Comparison of ENCODE assay signal across 11 mouse cellular contexts in genomic region chr19:8981450-8982168, GRCm38 (mm10). TPM values are rescaled to one million over a fixed set of nuclear protein-coding genes. Genes with fewer than 3 reads are reported as not detected.
DNase-seq lines count a peak whose midpoint lies in the region; ATAC-seq and TF ChIP-seq lines count a peak whose summit lies in the region.
"Had no signal": no experiment of that assay in that cellular context is flagged by ENCODE, and none has a peak within 500 bp of the region (broad histone marks: within the 10 kb centered on the region; RNA-seq: fewer than 3 reads in every experiment).

No protein-coding gene starts in this region.

- peak; percentile 22 for ATAC-seq in forebrain, embryonic 13.5 days
- no peak for ATAC-seq in forebrain, embryonic 12.5 days (ENCODE audit: low FRiP score)
- peak; percentile 15; the same call in 1 of the 2 replicates for ATAC-seq in lung, embryonic 14.5 days (ENCODE audit: insufficient read depth)
- peak; percentile 53 for ATAC-seq in embryonic facial prominence, embryonic 14.5 days (ENCODE audit: low read depth)

- H3K36me3 ChIP-seq in forebrain, embryonic 13.5 days (ENCODE audit: poor library complexity, severe bottlenecking), result peaks cover 48% of the 10 kb centered on the region
- peaks cover 47% of the 10 kb centered on the region for H3K36me3 ChIP-seq in forebrain, embryonic 12.5 days (replicated peaks)
- peaks cover 45% of the 10 kb centered on the region for H3K36me3 ChIP-seq in lung, embryonic 14.5 days (ENCODE audit: insufficient read depth)
- peaks cover 45% of the 10 kb centered on the region for H3K36me3 ChIP-seq in embryonic facial prominence, embryonic 14.5 days (ENCODE audit: control insufficient read depth, insufficient read depth, low read length)
- peaks cover 10% of the 10 kb centered on the region for H3K36me3 ChIP-seq in macrophage (ENCODE audit: inconsistent target)

- H3K9me3 ChIP-seq in forebrain, embryonic 13.5 days (replicated peaks), result no peaks in the 10 kb centered on the region
- no peaks in the 10 kb centered on the region for H3K9me3 ChIP-seq in forebrain, embryonic 12.5 days
- H3K9me3 ChIP-seq in lung, embryonic 14.5 days (ENCODE audit: low read depth, low read length), result no peaks in the 10 kb centered on the region
- H3K9me3 ChIP-seq in embryonic facial prominence, embryonic 14.5 days (ENCODE audit: control insufficient read depth, low read length), result no peaks in the 10 kb centered on the region
- H3K9me3 ChIP-seq: liver, embryonic 13.5 days had no signal

- peak overlapping the region; percentile 57 for H3K27ac ChIP-seq in forebrain, embryonic 13.5 days
- H3K27ac ChIP-seq in forebrain, embryonic 12.5 days, result no peak overlapping the region
- no peak overlapping the region; the same call in 1 of the 2 replicates for H3K27ac ChIP-seq in lung, embryonic 14.5 days (ENCODE audit: low read depth)
- peak overlapping the region; percentile 35; the same call in 1 of the 2 replicates for H3K27ac ChIP-seq in embryonic facial prominence, embryonic 14.5 days (replicated peaks; ENCODE audit: low read depth, low read length)
- peak overlapping the region; percentile 98 for H3K27ac ChIP-seq in macrophage

- H3K9ac ChIP-seq in forebrain, embryonic 13.5 days, result no peak overlapping the region
- H3K9ac ChIP-seq in forebrain, embryonic 12.5 days, result no peak overlapping the region
- H3K9ac ChIP-seq in lung, embryonic 14.5 days, result no peak overlapping the region
- H3K9ac ChIP-seq in embryonic facial prominence, embryonic 14.5 days (ENCODE audit: low read depth, low read length), result no peak overlapping the region
- H3K9ac ChIP-seq: liver, embryonic 13.5 days had no signal

- no peak overlapping the region for H3K4me2 ChIP-seq in forebrain, embryonic 13.5 days
- H3K4me2 ChIP-seq in forebrain, embryonic 12.5 days, result no peak overlapping the region
- no peak overlapping the region for H3K4me2 ChIP-seq in lung, embryonic 14.5 days
- H3K4me2 ChIP-seq in embryonic facial prominence, embryonic 14.5 days (ENCODE audit: low read depth, low read length), result no peak overlapping the region
- H3K4me2 ChIP-seq: liver, embryonic 13.5 days had no signal

- WGBS in forebrain, embryonic 13.5 days, result 71% methylated on average over 2 of the region's 2 CpGs
- WGBS in forebrain, embryonic 12.5 days, result 81% methylated on average over 2 of the region's 2 CpGs
- 55% methylated on average over 2 of the region's 2 CpGs for WGBS in lung, embryonic 14.5 days
- WGBS in embryonic facial prominence, embryonic 14.5 days, result 60% methylated on average over 2 of the region's 2 CpGs
- 55% methylated on average over 2 of the region's 2 CpGs for WGBS in macrophage (ENCODE audit: missing documents)

- no peak overlapping the region for H3K4me3 ChIP-seq in forebrain, embryonic 13.5 days
- H3K4me3 ChIP-seq in forebrain, embryonic 12.5 days (replicated peaks), result no peak overlapping the region
- H3K4me3 ChIP-seq in lung, embryonic 14.5 days (ENCODE audit: low read depth, low read length), result no peak overlapping the region
- H3K4me3 ChIP-seq in embryonic facial prominence, embryonic 14.5 days (ENCODE audit: low read depth, low read length), result no peak overlapping the region
- no peak overlapping the region for H3K4me3 ChIP-seq in macrophage (ENCODE audit: inconsistent target)
- H3K4me3 ChIP-seq: liver, embryonic 13.5 days had no signal

- H3K79me2 ChIP-seq in macrophage (ENCODE audit: inconsistent target), result peaks cover 64% of the 10 kb centered on the region

- no peaks in the 10 kb centered on the region for H3K27me3 ChIP-seq in forebrain, embryonic 13.5 days
- no peaks in the 10 kb centered on the region for H3K27me3 ChIP-seq in forebrain, embryonic 12.5 days
- no peaks in the 10 kb centered on the region for H3K27me3 ChIP-seq in lung, embryonic 14.5 days (ENCODE audit: insufficient read depth, low read length)
- H3K27me3 ChIP-seq in embryonic facial prominence, embryonic 14.5 days (replicated peaks; ENCODE audit: control insufficient read depth, insufficient read depth, low read length), result no peaks in the 10 kb centered on the region

- TF ChIP-seq CTCF in lung, embryonic 14.5 days (IDR thresholded peaks at IDR 0.05; ENCODE audit: low read depth), result no peak

- H3K4me1 ChIP-seq in forebrain, embryonic 13.5 days, result peaks cover 58% of the 10 kb centered on the region
- H3K4me1 ChIP-seq in forebrain, embryonic 12.5 days, result peaks cover 34% of the 10 kb centered on the region
- peaks cover 26% of the 10 kb centered on the region for H3K4me1 ChIP-seq in lung, embryonic 14.5 days (ENCODE audit: insufficient read depth)
- H3K4me1 ChIP-seq in embryonic facial prominence, embryonic 14.5 days (ENCODE audit: control insufficient read depth, insufficient read depth, low read length), result peaks cover 20% of the 10 kb centered on the region

- peak; percentile 55 for DNase-seq in lung, embryonic 14.5 days
- no peak for DNase-seq in lung, postnatal 4 days
- peak; percentile 87 for DNase-seq in embryonic facial prominence, embryonic 14.5 days (ENCODE audit: low spot score)
- no peak for DNase-seq in left cerebral cortex, adult 9 months (ENCODE audit: low spot score in 2 of 2)
- DNase-seq in right cerebral cortex, postnatal 25 days, result no peak
- DNase-seq: cerebellum, adult 8-10 months; kidney, postnatal 25 days; liver, embryonic 13.5 days had no signal

RNA-seq across cellular contexts. Expression of gene Ahnak, which starts 7.5 kb away (rescaled TPM):
- 2.8 and 3.0 TPM in 2 replicates for polyA plus RNA-seq in forebrain, embryonic 13.5 days (2015; fragmentation: Nextera tagmentation; extraction: Ambion mirVana)
- 6.4 and 8.5 TPM in 2 replicates for polyA plus RNA-seq in forebrain, embryonic 12.5 days (2016; fragmentation: Nextera tagmentation; extraction: Ambion mirVana)
- 14.9 and 15.8 TPM in 2 replicates for polyA plus RNA-seq in lung, embryonic 14.5 days (2014; fragmentation: Nextera tagmentation; extraction: Ambion mirVana)
- polyA plus RNA-seq in embryonic facial prominence, embryonic 14.5 days (2014; fragmentation: Nextera tagmentation; extraction: Ambion mirVana), result 44.8 and 57.6 TPM in 2 replicates
- 1,000 to 10,000 TPM in 14 of 26 experiments, 100 to 1,000 TPM in 12; 456 to 7,544 (median 1,268) TPM for total RNA-seq in macrophage (2018; cell fraction: chromatin; rRNA removed)
- 100 to 1,000 TPM; 156 to 966 (median 391) TPM for total RNA-seq in macrophage (2018; cell fraction: cytosol; rRNA removed)
- 1,000 to 10,000 TPM in 9 of 26 experiments, 100 to 1,000 TPM in 17; 420 to 2,179 (median 869) TPM for total RNA-seq in macrophage (2018; cell fraction: nucleus; rRNA removed)
- 97.5 to 169 TPM (median 125 TPM) in 3 replicates for polyA plus RNA-seq in macrophage (2018)

RNA-seq across cellular contexts. Expression of gene Eef1g, which starts 14.8 kb away (rescaled TPM):
- 369 and 373 TPM in 2 replicates for polyA plus RNA-seq in forebrain, embryonic 13.5 days (2015; fragmentation: Nextera tagmentation; extraction: Ambion mirVana)
- polyA plus RNA-seq in forebrain, embryonic 12.5 days (2016; fragmentation: Nextera tagmentation; extraction: Ambion mirVana), result 365 and 373 TPM in 2 replicates
- 480 and 516 TPM in 2 replicates for polyA plus RNA-seq in lung, embryonic 14.5 days (2014; fragmentation: Nextera tagmentation; extraction: Ambion mirVana)
- polyA plus RNA-seq in embryonic facial prominence, embryonic 14.5 days (2014; fragmentation: Nextera tagmentation; extraction: Ambion mirVana), result 469 and 503 TPM in 2 replicates
- total RNA-seq in macrophage (2018; cell fraction: chromatin; rRNA removed), result 100 to 1,000 TPM in 21 of 26 experiments, 10 to 100 TPM in 5; 53.9 to 227 (median 126) TPM
- total RNA-seq in macrophage (2018; cell fraction: cytosol; rRNA removed), result 100 to 1,000 TPM; 190 to 422 (median 272) TPM
- total RNA-seq in macrophage (2018; cell fraction: nucleus; rRNA removed), result 100 to 1,000 TPM in 21 of 26 experiments, 10 to 100 TPM in 5; 78.8 to 331 (median 129) TPM
- polyA plus RNA-seq in macrophage (2018), result 224 to 506 TPM (median 366 TPM) in 3 replicates

RNA-seq across cellular contexts. Expression of gene Tut1, which starts 28.0 kb away (rescaled TPM):
- polyA plus RNA-seq in forebrain, embryonic 13.5 days (2015; fragmentation: Nextera tagmentation; extraction: Ambion mirVana), result 35.3 and 36.7 TPM in 2 replicates
- 36.9 and 37.0 TPM in 2 replicates for polyA plus RNA-seq in forebrain, embryonic 12.5 days (2016; fragmentation: Nextera tagmentation; extraction: Ambion mirVana)
- polyA plus RNA-seq in lung, embryonic 14.5 days (2014; fragmentation: Nextera tagmentation; extraction: Ambion mirVana), result 27.4 and 28.4 TPM in 2 replicates
- 24.7 and 27.8 TPM in 2 replicates for polyA plus RNA-seq in embryonic facial prominence, embryonic 14.5 days (2014; fragmentation: Nextera tagmentation; extraction: Ambion mirVana)
- total RNA-seq in macrophage (2018; cell fraction: chromatin; rRNA removed), result 10 to 100 TPM in 25 of 26 experiments, 1 to 10 TPM in 1; 8.5 to 41.5 (median 30.1) TPM
- 10 to 100 TPM in 17 of 26 experiments, 1 to 10 TPM in 9; 4.9 to 15.3 (median 11.1) TPM for total RNA-seq in macrophage (2018; cell fraction: cytosol; rRNA removed)
- 10 to 100 TPM; 10.2 to 38.9 (median 21.4) TPM for total RNA-seq in macrophage (2018; cell fraction: nucleus; rRNA removed)
- polyA plus RNA-seq in macrophage (2018), result 11.5 to 14.4 TPM (median 13.4 TPM) in 3 replicates

RNA-seq across cellular contexts. Expression of gene Mta2, which starts 39.9 kb away (rescaled TPM):
- polyA plus RNA-seq in forebrain, embryonic 13.5 days (2015; fragmentation: Nextera tagmentation; extraction: Ambion mirVana), result 178 and 180 TPM in 2 replicates
- 193 and 206 TPM in 2 replicates for polyA plus RNA-seq in forebrain, embryonic 12.5 days (2016; fragmentation: Nextera tagmentation; extraction: Ambion mirVana)
- 44.0 and 52.1 TPM in 2 replicates for polyA plus RNA-seq in lung, embryonic 14.5 days (2014; fragmentation: Nextera tagmentation; extraction: Ambion mirVana)
- 39.7 and 43.6 TPM in 2 replicates for polyA plus RNA-seq in embryonic facial prominence, embryonic 14.5 days (2014; fragmentation: Nextera tagmentation; extraction: Ambion mirVana)
- 100 to 1,000 TPM in 24 of 26 experiments, 10 to 100 TPM in 2; 88.3 to 226 (median 144) TPM for total RNA-seq in macrophage (2018; cell fraction: chromatin; rRNA removed)
- total RNA-seq in macrophage (2018; cell fraction: cytosol; rRNA removed), result 10 to 100 TPM; 44.2 to 69.6 (median 59.4) TPM
- 100 to 1,000 TPM in 7 of 26 experiments, 10 to 100 TPM in 19; 59.1 to 117 (median 82.6) TPM for total RNA-seq in macrophage (2018; cell fraction: nucleus; rRNA removed)
- polyA plus RNA-seq in macrophage (2018), result 63.1 to 68.2 TPM (median 63.7 TPM) in 3 replicates

RNA-seq across cellular contexts. Expression of gene Eml3, which starts 52.3 kb away (rescaled TPM):
- 8.9 and 9.6 TPM in 2 replicates for polyA plus RNA-seq in forebrain, embryonic 13.5 days (2015; fragmentation: Nextera tagmentation; extraction: Ambion mirVana)
- polyA plus RNA-seq in forebrain, embryonic 12.5 days (2016; fragmentation: Nextera tagmentation; extraction: Ambion mirVana), result 13.2 and 13.8 TPM in 2 replicates
- polyA plus RNA-seq in lung, embryonic 14.5 days (2014; fragmentation: Nextera tagmentation; extraction: Ambion mirVana), result 19.0 and 19.5 TPM in 2 replicates
- 18.2 and 20.4 TPM in 2 replicates for polyA plus RNA-seq in embryonic facial prominence, embryonic 14.5 days (2014; fragmentation: Nextera tagmentation; extraction: Ambion mirVana)
- 100 to 1,000 TPM in 9 of 26 experiments, 10 to 100 TPM in 17; 50.6 to 172 (median 87.4) TPM for total RNA-seq in macrophage (2018; cell fraction: chromatin; rRNA removed)
- total RNA-seq in macrophage (2018; cell fraction: cytosol; rRNA removed), result 10 to 100 TPM; 10.0 to 28.9 (median 19.9) TPM
- total RNA-seq in macrophage (2018; cell fraction: nucleus; rRNA removed), result 10 to 100 TPM; 26.1 to 93.8 (median 46.9) TPM
- polyA plus RNA-seq in macrophage (2018), result 17.0 to 32.0 TPM (median 23.3 TPM) in 3 replicates

Comparison
In these comparisons a context has a peak if more than half of its experiments do, and no peak if none do; other contexts are left out.
1. H3K27ac ChIP-seq: peak in forebrain, embryonic 13.5 days (single experiment), embryonic facial prominence, embryonic 14.5 days (single experiment) and macrophage (single experiment); none in forebrain, embryonic 12.5 days (single experiment) and lung, embryonic 14.5 days (single experiment).
2. DNase-seq: peak in lung, embryonic 14.5 days (single experiment) and embryonic facial prominence, embryonic 14.5 days (single experiment); none in lung, postnatal 4 days (0 of 2), left cerebral cortex, adult 9 months (0 of 2) and right cerebral cortex, postnatal 25 days (single experiment).